12 mouse cellular contexts compared by ENCODE assay signal in genomic region chr17:26936921-26937695, GRCm38 (mm10). TPM values are rescaled to one million over a fixed set of nuclear protein-coding genes. Genes with fewer than 3 reads are reported as not detected.
DNase-seq lines count a peak whose midpoint lies in the region; ATAC-seq lines count a peak whose summit lies in the region.
"Had no signal": no experiment of that assay in that cellular context is flagged by ENCODE, and none has a peak within 500 bp of the region (broad histone marks: within the 10 kb centered on the region; RNA-seq: fewer than 3 reads in every experiment).

No protein-coding gene starts in this region.

- H3K27me3 ChIP-seq in heart, embryonic 15.5 days: no peaks in the 10 kb centered on the region
- no peaks in the 10 kb centered on the region for H3K27me3 ChIP-seq in midbrain, embryonic 11.5 days (ENCODE audit: control insufficient read depth, insufficient read depth, low read length)
- no peaks in the 10 kb centered on the region for H3K27me3 ChIP-seq in midbrain, embryonic 14.5 days (ENCODE audit: control insufficient read depth, insufficient read depth, low read length)
- H3K27me3 ChIP-seq in liver, embryonic 12.5 days (replicated peaks): no peaks in the 10 kb centered on the region
- H3K27me3 ChIP-seq: limb, embryonic 15.5 days had no signal

- H3K36me3 ChIP-seq in heart, embryonic 15.5 days: peaks cover 31% of the 10 kb centered on the region
- H3K36me3 ChIP-seq in midbrain, embryonic 11.5 days (ENCODE audit: control insufficient read depth, insufficient read depth, low read length): peaks cover 4% of the 10 kb centered on the region
- H3K36me3 ChIP-seq in midbrain, embryonic 14.5 days (ENCODE audit: control insufficient read depth, insufficient read depth, low read length): peaks cover 31% of the 10 kb centered on the region
- peaks cover 45% of the 10 kb centered on the region for H3K36me3 ChIP-seq in liver, embryonic 12.5 days

- H3K4me3 ChIP-seq in heart, embryonic 15.5 days: no peak overlapping the region
- H3K4me3 ChIP-seq in midbrain, embryonic 11.5 days (ENCODE audit: low read depth, low read length): no peak overlapping the region
- no peak overlapping the region for H3K4me3 ChIP-seq in midbrain, embryonic 14.5 days (replicated peaks; ENCODE audit: low read depth, low read length)
- 0 out of 2 replicates have a peak overlapping the region, but pooled peaks have one; percentile 2 for H3K4me3 ChIP-seq in liver, embryonic 12.5 days

- H3K4me2 ChIP-seq in heart, embryonic 15.5 days: peak overlapping the region; percentile 89; the same call in 1 of the 2 replicates
- no peak overlapping the region for H3K4me2 ChIP-seq in midbrain, embryonic 11.5 days
- no peak overlapping the region for H3K4me2 ChIP-seq in midbrain, embryonic 14.5 days (ENCODE audit: low read length)
- peak overlapping the region; percentile 97 for H3K4me2 ChIP-seq in liver, embryonic 12.5 days

- H3K4me1 ChIP-seq in heart, embryonic 15.5 days (replicated peaks): peaks cover 56% of the 10 kb centered on the region
- peaks cover 38% of the 10 kb centered on the region for H3K4me1 ChIP-seq in midbrain, embryonic 11.5 days (ENCODE audit: control insufficient read depth, insufficient read depth, low read length)
- H3K4me1 ChIP-seq in midbrain, embryonic 14.5 days (ENCODE audit: control insufficient read depth, insufficient read depth, low read length): peaks cover 39% of the 10 kb centered on the region
- peaks cover 61% of the 10 kb centered on the region for H3K4me1 ChIP-seq in liver, embryonic 12.5 days

- WGBS in heart, embryonic 15.5 days: 83% methylated on average over 15 of the region's 15 CpGs
- 86% methylated on average over 15 of the region's 15 CpGs for WGBS in midbrain, embryonic 11.5 days
- WGBS in midbrain, embryonic 14.5 days: 91% methylated on average over 15 of the region's 15 CpGs
- WGBS in liver, embryonic 12.5 days (ENCODE audit: insufficient replicate concordance): 79% methylated on average over 15 of the region's 15 CpGs

- intact Hi-C loops in heart, postnatal 25 days (cut with DNase I): no loop called here

- H3K9me3 ChIP-seq in heart, embryonic 15.5 days (replicated peaks): no peaks in the 10 kb centered on the region
- H3K9me3 ChIP-seq in midbrain, embryonic 11.5 days (ENCODE audit: control insufficient read depth, low read length): no peaks in the 10 kb centered on the region
- no peaks in the 10 kb centered on the region for H3K9me3 ChIP-seq in midbrain, embryonic 14.5 days (ENCODE audit: control insufficient read depth, low read length)
- no peaks in the 10 kb centered on the region for H3K9me3 ChIP-seq in liver, embryonic 12.5 days (replicated peaks)
- H3K9me3 ChIP-seq: limb, embryonic 15.5 days had no signal

- DNase-seq in adrenal gland, adult (ENCODE audit: inconsistent age in 2 of 2, low spot score in 1 of 2): peak; percentile 28 to 32
- no peak for DNase-seq in adrenal gland, postnatal 36 days
- DNase-seq in heart, postnatal 25 days (ENCODE audit: low spot score): no peak
- peak; percentile 12 for DNase-seq in midbrain, embryonic 11.5 days (ENCODE audit: low spot score, missing footprints)
- DNase-seq in midbrain, embryonic 14.5 days: no peak
- DNase-seq: embryo, embryonic 11 days; heart, adult 18-20 months; thymus, adult 2 months had no signal

- H3K9ac ChIP-seq in heart, embryonic 15.5 days: no peak overlapping the region
- H3K9ac ChIP-seq in midbrain, embryonic 11.5 days (ENCODE audit: low read length): 0 out of 2 replicates have a peak overlapping the region, but pooled peaks have one; percentile 20
- no peak overlapping the region for H3K9ac ChIP-seq in midbrain, embryonic 14.5 days (replicated peaks; ENCODE audit: low read length)
- H3K9ac ChIP-seq in liver, embryonic 12.5 days: peak overlapping the region; percentile 1; the same call in 1 of the 2 replicates
- H3K9ac ChIP-seq: limb, embryonic 15.5 days had no signal

- no peak for ATAC-seq in heart, embryonic 15.5 days (replicated peaks; ENCODE audit: insufficient number of reproducible peaks, insufficient read depth, low FRiP score, low read depth)
- ATAC-seq in midbrain, embryonic 11.5 days (ENCODE audit: low FRiP score): no peak
- no peak for ATAC-seq in midbrain, embryonic 14.5 days (ENCODE audit: low FRiP score, low TSS enrichment)
- ATAC-seq in liver, embryonic 12.5 days: no peak
- no peak for ATAC-seq in frontal cortex, adult (ENCODE audit: low TSS enrichment)

- no peak overlapping the region for H3K27ac ChIP-seq in heart, embryonic 15.5 days
- H3K27ac ChIP-seq in midbrain, embryonic 11.5 days (ENCODE audit: low read depth, low read length): no peak overlapping the region
- no peak overlapping the region for H3K27ac ChIP-seq in midbrain, embryonic 14.5 days (replicated peaks; ENCODE audit: low read depth, low read length)
- H3K27ac ChIP-seq in liver, embryonic 12.5 days: no peak overlapping the region
- H3K27ac ChIP-seq: limb, embryonic 15.5 days had no signal

RNA-seq across cellular contexts. Expression of gene Cuta, which starts 2.3 kb away (rescaled TPM):
- 100 to 1,000 TPM; 129 to 165 TPM for total RNA-seq in adrenal gland, postnatal 36 days (2021)
- 144 and 160 TPM in 2 replicates for polyA plus RNA-seq in heart, embryonic 15.5 days (2015; fragmentation: Nextera tagmentation; extraction: Ambion mirVana)
- 10 to 100 TPM; 91.4 to 92.5 TPM for total RNA-seq in heart, postnatal 25 days (2021)
- polyA plus RNA-seq in midbrain, embryonic 11.5 days (2014; fragmentation: Nextera tagmentation; extraction: Ambion mirVana): 146 and 157 TPM in 2 replicates
- polyA plus RNA-seq in midbrain, embryonic 14.5 days (2014; fragmentation: Nextera tagmentation; extraction: Ambion mirVana): 99.2 and 108 TPM in 2 replicates
- 119 and 129 TPM in 2 replicates for polyA plus RNA-seq in liver, embryonic 12.5 days (2016; fragmentation: Nextera tagmentation; extraction: Ambion mirVana)

RNA-seq across cellular contexts. Expression of gene Syngap1, which starts 3.9 kb away (rescaled TPM):
- 10 to 100 TPM; 11.4 to 18.6 TPM for total RNA-seq in adrenal gland, postnatal 36 days (2021)
- 0.60 and 1.0 TPM in 2 replicates for polyA plus RNA-seq in heart, embryonic 15.5 days (2015; fragmentation: Nextera tagmentation; extraction: Ambion mirVana)
- 1 to 10 TPM; 5.3 to 5.5 TPM for total RNA-seq in heart, postnatal 25 days (2021)
- polyA plus RNA-seq in midbrain, embryonic 11.5 days (2014; fragmentation: Nextera tagmentation; extraction: Ambion mirVana): 1.8 and 2.3 TPM in 2 replicates
- 5.5 and 9.7 TPM in 2 replicates for polyA plus RNA-seq in midbrain, embryonic 14.5 days (2014; fragmentation: Nextera tagmentation; extraction: Ambion mirVana)
- polyA plus RNA-seq in liver, embryonic 12.5 days (2016; fragmentation: Nextera tagmentation; extraction: Ambion mirVana): 0.29 and 0.36 TPM in 2 replicates

RNA-seq across cellular contexts. Expression of gene Phf1, which starts 4.3 kb away (rescaled TPM):
- total RNA-seq in adrenal gland, postnatal 36 days (2021): 10 to 100 TPM; 34.2 to 37.9 TPM
- polyA plus RNA-seq in heart, embryonic 15.5 days (2015; fragmentation: Nextera tagmentation; extraction: Ambion mirVana): 7.3 and 9.5 TPM in 2 replicates
- 10 to 100 TPM; 10.8 to 12.3 TPM for total RNA-seq in heart, postnatal 25 days (2021)
- polyA plus RNA-seq in midbrain, embryonic 11.5 days (2014; fragmentation: Nextera tagmentation; extraction: Ambion mirVana): 3.6 and 3.7 TPM in 2 replicates
- polyA plus RNA-seq in midbrain, embryonic 14.5 days (2014; fragmentation: Nextera tagmentation; extraction: Ambion mirVana): 18.2 and 24.0 TPM in 2 replicates
- polyA plus RNA-seq in liver, embryonic 12.5 days (2016; fragmentation: Nextera tagmentation; extraction: Ambion mirVana): 2.7 TPM in 2 replicates

RNA-seq across cellular contexts. Expression of gene Kifc5b, which starts 20.2 kb away (rescaled TPM):
- 1 to 10 TPM; 1.7 to 1.9 TPM for total RNA-seq in adrenal gland, postnatal 36 days (2021)
- 5.3 and 7.4 TPM in 2 replicates for polyA plus RNA-seq in heart, embryonic 15.5 days (2015; fragmentation: Nextera tagmentation; extraction: Ambion mirVana)
- under 1 TPM; 0.44 to 0.48 TPM for total RNA-seq in heart, postnatal 25 days (2021)
- 3.8 and 6.4 TPM in 2 replicates for polyA plus RNA-seq in midbrain, embryonic 11.5 days (2014; fragmentation: Nextera tagmentation; extraction: Ambion mirVana)
- 1.2 and 2.3 TPM in 2 replicates for polyA plus RNA-seq in midbrain, embryonic 14.5 days (2014; fragmentation: Nextera tagmentation; extraction: Ambion mirVana)
- polyA plus RNA-seq in liver, embryonic 12.5 days (2016; fragmentation: Nextera tagmentation; extraction: Ambion mirVana): 6.6 and 8.1 TPM in 2 replicates

RNA-seq across cellular contexts. Expression of gene Zbtb9, which starts 35.9 kb away (rescaled TPM):
- total RNA-seq in adrenal gland, postnatal 36 days (2021): 10 to 100 TPM in 1 of 2 experiments, 1 to 10 TPM in 1; 9.9 to 10.5 TPM
- 8.3 and 10.2 TPM in 2 replicates for polyA plus RNA-seq in heart, embryonic 15.5 days (2015; fragmentation: Nextera tagmentation; extraction: Ambion mirVana)
- total RNA-seq in heart, postnatal 25 days (2021): 1 to 10 TPM; 2.9 to 3.8 TPM
- 13.4 and 13.6 TPM in 2 replicates for polyA plus RNA-seq in midbrain, embryonic 11.5 days (2014; fragmentation: Nextera tagmentation; extraction: Ambion mirVana)
- 8.7 and 11.3 TPM in 2 replicates for polyA plus RNA-seq in midbrain, embryonic 14.5 days (2014; fragmentation: Nextera tagmentation; extraction: Ambion mirVana)
- polyA plus RNA-seq in liver, embryonic 12.5 days (2016; fragmentation: Nextera tagmentation; extraction: Ambion mirVana): 8.9 and 9.2 TPM in 2 replicates

Comparison
In these comparisons a context has a peak if more than half of its experiments do, and no peak if none do; other contexts are left out.
1. DNase-seq: peak in adrenal gland, adult (2 of 2) and midbrain, embryonic 11.5 days (single experiment); none in adrenal gland, postnatal 36 days (0 of 2), heart, postnatal 25 days (single experiment) and midbrain, embryonic 14.5 days (single experiment).
2. H3K9ac ChIP-seq: peak in midbrain, embryonic 11.5 days (single experiment) and liver, embryonic 12.5 days (single experiment); none in heart, embryonic 15.5 days (single experiment) and midbrain, embryonic 14.5 days (single experiment).
3. H3K4me2 ChIP-seq: peak in heart, embryonic 15.5 days (single experiment) and liver, embryonic 12.5 days (single experiment); none in midbrain, embryonic 11.5 days (single experiment) and midbrain, embryonic 14.5 days (single experiment).